In the genomic region with DNA sequence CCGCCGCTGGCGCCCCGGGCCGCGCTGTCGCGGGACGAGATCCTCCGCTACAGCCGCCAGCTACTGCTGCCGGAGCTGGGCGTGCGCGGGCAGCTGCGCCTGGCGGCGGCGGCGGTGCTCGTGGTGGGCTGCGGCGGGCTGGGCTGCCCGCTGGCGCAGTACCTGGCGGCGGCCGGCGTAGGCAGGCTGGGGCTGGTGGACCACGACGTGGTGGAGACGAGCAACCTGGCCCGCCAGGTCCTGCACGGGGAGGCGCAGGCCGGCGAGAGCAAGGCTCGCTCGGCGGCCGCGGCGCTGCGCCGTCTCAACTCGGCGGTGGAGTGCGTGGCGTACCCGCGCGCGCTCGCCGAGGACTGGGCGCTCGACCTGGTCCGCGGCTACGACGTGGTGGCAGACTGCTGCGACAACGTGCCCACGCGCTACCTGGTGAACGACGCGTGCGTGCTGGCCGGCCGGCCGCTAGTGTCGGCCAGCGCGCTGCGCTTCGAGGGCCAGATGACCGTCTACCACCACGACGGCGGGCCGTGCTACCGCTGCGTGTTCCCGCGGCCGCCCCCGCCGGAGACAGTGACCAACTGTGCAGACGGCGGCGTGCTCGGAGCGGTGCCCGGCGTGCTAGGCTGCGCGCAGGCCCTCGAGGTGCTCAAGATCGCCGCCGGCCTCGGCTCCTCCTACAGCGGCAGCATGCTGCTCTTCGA, we compare ENCODE assay signal across 8 mouse cellular contexts. TPM values are rescaled to one million over a fixed set of nuclear protein-coding genes. Genes with fewer than 3 reads are reported as not detected.
DNase-seq lines count a peak whose midpoint lies in the region; ATAC-seq and TF ChIP-seq lines count a peak whose summit lies in the region.

No protein-coding gene starts in this region.

- WGBS in limb, embryonic 10.5 days, result 5% methylated on average over 105 of the region's 105 CpGs
- 3% methylated on average over 105 of the region's 105 CpGs for WGBS in midbrain, embryonic 10.5 days

- H3K79me3 ChIP-seq in C2C12 (ENCODE audit: low read depth), result peaks cover 47% of the 10 kb centered on the region

- peak overlapping the region; percentile 97 for H3K27ac ChIP-seq in limb, embryonic 10.5 days
- H3K27ac ChIP-seq in midbrain, embryonic 10.5 days (replicated peaks), result peak overlapping the region; percentile 96

- no peaks in the 10 kb centered on the region for H3K27me3 ChIP-seq in C2C12 (ENCODE audit: control insufficient read depth, insufficient read depth, insufficient read length)
- H3K27me3 ChIP-seq in limb, embryonic 10.5 days (ENCODE audit: low read depth, poor library complexity, severe bottlenecking), result no peaks in the 10 kb centered on the region
- no peaks in the 10 kb centered on the region for H3K27me3 ChIP-seq in midbrain, embryonic 10.5 days (ENCODE audit: low read depth, poor library complexity, severe bottlenecking)

- peak overlapping the region; percentile 96 for H3ac ChIP-seq in C2C12 (ENCODE audit: control insufficient read depth, insufficient read length, low read depth)

- H3K9me3 ChIP-seq in limb, embryonic 10.5 days (replicated peaks), result no peaks in the 10 kb centered on the region
- H3K9me3 ChIP-seq in midbrain, embryonic 10.5 days (replicated peaks), result no peaks in the 10 kb centered on the region

- peaks cover 33% of the 10 kb centered on the region for H3K4me1 ChIP-seq in limb, embryonic 10.5 days
- H3K4me1 ChIP-seq in midbrain, embryonic 10.5 days, result peaks cover 33% of the 10 kb centered on the region

- TF ChIP-seq CTCF in C2C12 (IDR thresholded peaks at IDR 0.05; ENCODE audit: control insufficient read depth, insufficient read depth, insufficient read length), result no peak

- peak overlapping the region; percentile 94 for H3K4me3 ChIP-seq in C2C12 (ENCODE audit: insufficient read depth, poor library complexity, severe bottlenecking)
- peak overlapping the region; percentile 100 for H3K4me3 ChIP-seq in limb, embryonic 10.5 days
- peak overlapping the region; percentile 90 for H3K4me3 ChIP-seq in midbrain, embryonic 10.5 days

- peaks cover 68% of the 10 kb centered on the region for H3K79me2 ChIP-seq in C2C12 (ENCODE audit: control insufficient read depth, insufficient read depth)

- ATAC-seq in frontal cortex, adult (ENCODE audit: low TSS enrichment), result peak; percentile 53
- ATAC-seq in granulocyte monocyte progenitor cell, adult 5-6 weeks (replicated peaks; ENCODE audit: poor library complexity, severe bottlenecking), result peak; percentile 17

- H3K36me3 ChIP-seq in C2C12 (ENCODE audit: control insufficient read depth, insufficient read depth), result peaks cover 33% of the 10 kb centered on the region
- peaks cover 53% of the 10 kb centered on the region for H3K36me3 ChIP-seq in limb, embryonic 10.5 days
- peaks cover 43% of the 10 kb centered on the region for H3K36me3 ChIP-seq in midbrain, embryonic 10.5 days

- DNase-seq in frontal cortex, adult 2 months (ENCODE audit: extremely low spot score in 1 of 2, low spot score in 1 of 2), result no peak
- peak; percentile 49 for DNase-seq in cerebellum, adult 11-12 months
- peak; percentile 44 for DNase-seq in limb, embryonic 10.5 days (ENCODE audit: low spot score)
- no peak for DNase-seq in midbrain, embryonic 10.5 days (ENCODE audit: low spot score)
- DNase-seq in thymus, postnatal 0 days (ENCODE audit: low spot score), result peak; percentile 16

TF ChIP-seq in C2C12, 6 proteins besides CTCF, POLR2A, EP300 and RAD21:
- no peak for TF ChIP-seq CEBPB (IDR thresholded peaks at IDR 0.05; ENCODE audit: low read depth)

RNA-seq across cellular contexts. Expression of a gene that starts 0.5 kb away (rescaled TPM):
- polyA plus RNA-seq in frontal cortex, adult 2 months (2012; rRNA removed), result 11.8 and 13.0 TPM in 2 replicates
- 9.9 TPM for polyA plus RNA-seq in C2C12 (2012; fragmentation: generic; extraction: Trizol)
- total RNA-seq in granulocyte monocyte progenitor cell, adult 5-6 weeks (2014; fragmentation: Nextera tagmentation), result 4.1 and 6.0 TPM in 2 replicates
- 3.2 and 3.7 TPM in 2 replicates for total RNA-seq in granulocyte monocyte progenitor cell, adult 5-6 weeks (2017)
- polyA plus RNA-seq in limb, embryonic 10.5 days (2016; fragmentation: Nextera tagmentation; extraction: Ambion mirVana), result 6.3 and 7.4 TPM in 2 replicates
- 6.9 and 7.0 TPM in 2 replicates for polyA plus RNA-seq in midbrain, embryonic 10.5 days (2016; fragmentation: Nextera tagmentation; extraction: Ambion mirVana)
- polyA plus RNA-seq in thymus, postnatal 0 days (2015; fragmentation: Nextera tagmentation; extraction: Ambion mirVana), result 9.3 and 11.4 TPM in 2 replicates

RNA-seq across cellular contexts. Expression of a gene that starts 0.5 kb away (rescaled TPM):
- 21.8 and 24.6 TPM in 2 replicates for polyA plus RNA-seq in frontal cortex, adult 2 months (2012; rRNA removed)
- polyA plus RNA-seq in C2C12 (2012; fragmentation: generic; extraction: Trizol), result 14.0 TPM
- total RNA-seq in granulocyte monocyte progenitor cell, adult 5-6 weeks (2014; fragmentation: Nextera tagmentation), result 54.1 and 58.0 TPM in 2 replicates
- 46.7 and 54.9 TPM in 2 replicates for total RNA-seq in granulocyte monocyte progenitor cell, adult 5-6 weeks (2017)
- 58.3 and 60.7 TPM in 2 replicates for polyA plus RNA-seq in limb, embryonic 10.5 days (2016; fragmentation: Nextera tagmentation; extraction: Ambion mirVana)
- 86.0 and 88.9 TPM in 2 replicates for polyA plus RNA-seq in midbrain, embryonic 10.5 days (2016; fragmentation: Nextera tagmentation; extraction: Ambion mirVana)
- 143 and 144 TPM in 2 replicates for polyA plus RNA-seq in thymus, postnatal 0 days (2015; fragmentation: Nextera tagmentation; extraction: Ambion mirVana)

RNA-seq across cellular contexts. Expression of a gene that starts 0.8 kb away (rescaled TPM):
- polyA plus RNA-seq in frontal cortex, adult 2 months (2012; rRNA removed), result 39.3 and 41.5 TPM in 2 replicates
- polyA plus RNA-seq in C2C12 (2012; fragmentation: generic; extraction: Trizol), result 17.1 TPM
- total RNA-seq in granulocyte monocyte progenitor cell, adult 5-6 weeks (2014; fragmentation: Nextera tagmentation), result 36.9 and 50.4 TPM in 2 replicates
- 38.6 and 39.8 TPM in 2 replicates for total RNA-seq in granulocyte monocyte progenitor cell, adult 5-6 weeks (2017)
- 18.4 and 22.2 TPM in 2 replicates for polyA plus RNA-seq in limb, embryonic 10.5 days (2016; fragmentation: Nextera tagmentation; extraction: Ambion mirVana)
- 17.2 and 18.1 TPM in 2 replicates for polyA plus RNA-seq in midbrain, embryonic 10.5 days (2016; fragmentation: Nextera tagmentation; extraction: Ambion mirVana)
- 10.4 and 15.3 TPM in 2 replicates for polyA plus RNA-seq in thymus, postnatal 0 days (2015; fragmentation: Nextera tagmentation; extraction: Ambion mirVana)

RNA-seq across cellular contexts. Expression of a gene that starts 24.0 kb away (rescaled TPM):
- 33.8 and 43.5 TPM in 2 replicates for polyA plus RNA-seq in frontal cortex, adult 2 months (2012; rRNA removed)
- polyA plus RNA-seq in C2C12 (2012; fragmentation: generic; extraction: Trizol), result 7.3 TPM
- total RNA-seq in granulocyte monocyte progenitor cell, adult 5-6 weeks (2014; fragmentation: Nextera tagmentation), result 28.7 and 36.3 TPM in 2 replicates
- total RNA-seq in granulocyte monocyte progenitor cell, adult 5-6 weeks (2017), result 0.95 and 4.7 TPM in 2 replicates
- polyA plus RNA-seq in limb, embryonic 10.5 days (2016; fragmentation: Nextera tagmentation; extraction: Ambion mirVana), result 5.7 and 5.8 TPM in 2 replicates
- 1.7 and 2.5 TPM in 2 replicates for polyA plus RNA-seq in midbrain, embryonic 10.5 days (2016; fragmentation: Nextera tagmentation; extraction: Ambion mirVana)
- polyA plus RNA-seq in thymus, postnatal 0 days (2015; fragmentation: Nextera tagmentation; extraction: Ambion mirVana), result 4.8 and 7.9 TPM in 2 replicates

RNA-seq across cellular contexts. Expression of a gene that starts 50.6 kb away (rescaled TPM):
- polyA plus RNA-seq in frontal cortex, adult 2 months (2012; rRNA removed), result 11.2 and 12.4 TPM in 2 replicates
- polyA plus RNA-seq in C2C12 (2012; fragmentation: generic; extraction: Trizol), result not detected
- total RNA-seq in granulocyte monocyte progenitor cell, adult 5-6 weeks (2014; fragmentation: Nextera tagmentation), result 3.4 and 4.9 TPM in 2 replicates
- 0.04 and 0.57 TPM in 2 replicates for total RNA-seq in granulocyte monocyte progenitor cell, adult 5-6 weeks (2017)
- 1.4 and 2.3 TPM in 2 replicates for polyA plus RNA-seq in limb, embryonic 10.5 days (2016; fragmentation: Nextera tagmentation; extraction: Ambion mirVana)
- polyA plus RNA-seq in midbrain, embryonic 10.5 days (2016; fragmentation: Nextera tagmentation; extraction: Ambion mirVana), result 4.2 and 4.4 TPM in 2 replicates
- not detected in 2 replicates for polyA plus RNA-seq in thymus, postnatal 0 days (2015; fragmentation: Nextera tagmentation; extraction: Ambion mirVana)

Comparison
In these comparisons a context has a peak if more than half of its experiments do, and no peak if none do; other contexts are left out.
1. DNase-seq: peak in cerebellum, adult 11-12 months (single experiment), limb, embryonic 10.5 days (single experiment) and thymus, postnatal 0 days (single experiment); none in frontal cortex, adult 2 months (0 of 2) and midbrain, embryonic 10.5 days (single experiment).
2. Peak in every context shown above with its lines, with median percentiles within 50 percentile points of each other: H3K4me3 ChIP-seq.